Mouse (Mus musculus): ENCODE measurements around the gene Sox5. TPM values are rescaled to one million over a fixed set of nuclear protein-coding genes. Genes with fewer than 3 reads are reported as not detected.

Sox5 gene
- polyA plus RNA-seq, 2 experiments = 1.6 to 1.7 TPM

DNA sequence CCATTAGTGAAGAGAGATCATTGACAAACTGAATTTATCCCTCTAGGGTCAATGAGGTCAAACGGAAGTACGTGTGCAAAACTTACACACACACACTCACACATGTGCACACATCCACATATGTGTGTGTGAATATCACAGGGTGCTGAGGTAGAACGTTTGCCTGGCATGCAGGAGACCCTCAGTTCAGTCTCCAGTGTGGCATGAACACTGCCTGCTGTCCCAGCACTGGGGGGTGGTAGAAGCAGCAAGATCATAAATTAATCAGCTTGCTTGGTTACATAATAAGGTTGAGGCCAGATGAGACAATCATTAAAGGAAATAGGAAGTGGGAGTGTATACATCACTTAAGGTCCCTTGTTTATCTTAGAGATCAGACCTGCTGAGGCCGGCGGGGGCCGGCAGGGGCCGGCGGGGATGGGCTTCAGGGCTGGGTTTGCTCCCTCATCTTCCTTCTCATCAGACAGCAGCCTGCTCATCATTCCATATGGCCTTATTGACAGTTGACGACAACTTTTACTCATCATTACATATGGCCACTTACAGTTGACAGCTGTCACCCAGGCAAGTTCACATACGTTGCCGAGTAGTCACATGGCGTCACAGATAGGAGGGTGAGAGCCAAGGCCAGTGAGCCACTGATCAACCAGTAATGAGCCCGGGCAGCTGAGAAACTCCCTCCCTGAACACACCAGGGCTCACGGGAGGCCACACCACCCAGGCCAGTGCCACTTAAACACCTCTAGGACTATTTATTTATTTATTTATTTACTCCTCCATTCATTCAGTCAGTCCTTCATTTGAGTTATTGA, 309.5 kb downstream of the Sox5 start:
- no peaks in the 10 kb centered on the region for H3K27me3 ChIP-seq (ENCODE audit: control insufficient read depth, insufficient read depth, low read length)
- H3K36me3 ChIP-seq (replicated peaks; ENCODE audit: control insufficient read depth, insufficient read depth, low read depth) = no peaks in the 10 kb centered on the region
- DNase-seq (ENCODE audit: low read depth in 3 of 3, low spot score in 3 of 3) = no peak
- no peak for ATAC-seq (ENCODE audit: insufficient read depth)
- no peak overlapping the region for H3K9ac ChIP-seq (replicated peaks)
- WGBS (ENCODE audit: insufficient replicate concordance) = 42% methylated on average over 14 of the region's 14 CpGs
- no peak overlapping the region for H3K4me3 ChIP-seq (ENCODE audit: insufficient read depth in 1 of 2, low read depth in 2 of 2, low read length in 2 of 2)
- TF ChIP-seq CTCF (IDR thresholded peaks at IDR 0.05; ENCODE audit: low read depth) (no peak), EP300 (IDR thresholded peaks at IDR 0.05; ENCODE audit: low read depth) (no peak)
- H3K9me3 ChIP-seq (ENCODE audit: control insufficient read depth, low read length) = no peaks in the 10 kb centered on the region
- no peak overlapping the region for H3K4me2 ChIP-seq (ENCODE audit: low read depth)
- no peak overlapping the region for H3K27ac ChIP-seq
- H3K4me1 ChIP-seq (replicated peaks; ENCODE audit: control insufficient read depth in 2 of 2, insufficient read depth in 2 of 2, low read length in 1 of 2) = no peaks in the 10 kb centered on the region

DNA sequence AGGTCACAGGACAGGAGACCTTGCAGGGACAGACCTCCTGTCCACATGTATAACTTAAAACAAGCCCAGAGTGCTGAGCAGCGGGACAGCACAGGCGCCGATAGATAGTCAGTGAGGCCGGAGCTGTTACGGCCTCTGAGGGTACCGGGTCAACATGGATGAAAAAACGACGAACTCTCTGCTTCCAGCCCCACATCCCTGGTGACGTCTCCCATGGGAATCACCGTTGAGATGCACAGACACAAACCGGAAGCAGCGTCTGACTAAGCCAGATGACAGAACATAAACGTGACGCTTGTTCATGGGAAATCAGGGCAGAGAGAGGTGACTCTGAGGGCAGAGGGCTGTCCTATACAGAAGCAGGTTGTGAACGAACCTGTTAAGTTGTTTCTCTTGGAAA, 315.1 kb downstream of the Sox5 start:
- no peak overlapping the region for H3K4me2 ChIP-seq (ENCODE audit: low read depth)

DNA sequence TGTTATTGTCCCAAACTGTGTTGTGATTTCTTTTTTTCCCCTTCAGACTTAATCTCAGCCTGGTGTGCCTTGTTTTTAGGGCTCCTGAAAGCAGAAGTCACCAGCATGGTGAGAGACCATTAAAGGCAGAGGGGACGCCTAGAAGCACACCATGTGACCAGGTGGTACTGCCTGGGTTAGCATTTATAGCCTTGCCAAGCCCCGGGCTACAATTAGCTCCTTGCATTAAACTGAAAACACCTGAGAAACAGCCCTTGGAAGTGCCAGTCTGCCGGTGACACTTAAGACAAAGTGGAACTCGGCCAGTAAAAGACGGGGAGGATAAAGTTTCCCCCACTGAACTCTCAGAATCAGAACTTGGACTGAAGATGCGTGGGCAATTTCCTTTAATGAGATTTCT, 318.1 kb downstream of the Sox5 start:
- Histone ChIP-seq H3K4me2 (ENCODE audit: low read depth) (no peak overlapping the region), H3K9ac (replicated peaks) (no peak overlapping the region), H3K4me3 (ENCODE audit: insufficient read depth in 1 of 2, low read depth in 2 of 2, low read length in 2 of 2) (no peak overlapping the region), H3K9me3 (ENCODE audit: control insufficient read depth, low read length) (no peaks in the 10 kb centered on the region), H3K4me1 (replicated peaks; ENCODE audit: control insufficient read depth in 2 of 2, insufficient read depth in 2 of 2, low read length in 1 of 2) (no peaks in the 10 kb centered on the region), H3K27ac (no peak overlapping the region), H3K27me3 (ENCODE audit: control insufficient read depth, insufficient read depth, low read length) (no peaks in the 10 kb centered on the region), H3K36me3 (replicated peaks; ENCODE audit: control insufficient read depth, insufficient read depth, low read depth) (no peaks in the 10 kb centered on the region)
- no peak for TF ChIP-seq EP300 (IDR thresholded peaks at IDR 0.05; ENCODE audit: low read depth)
- TF ChIP-seq CTCF (IDR thresholded peaks at IDR 0.05; ENCODE audit: low read depth) = no peak
- DNase-seq (ENCODE audit: low read depth in 3 of 3, low spot score in 3 of 3) (no peak), ATAC-seq (ENCODE audit: insufficient read depth) (no peak)
- 60% methylated on average over 6 of the region's 6 CpGs for WGBS (ENCODE audit: insufficient replicate concordance)

More for the DNA sequence above, 315.1 kb downstream of the Sox5 start:
- Histone ChIP-seq H3K36me3 (replicated peaks; ENCODE audit: control insufficient read depth, insufficient read depth, low read depth) (no peaks in the 10 kb centered on the region), H3K4me1 (replicated peaks; ENCODE audit: control insufficient read depth in 2 of 2, insufficient read depth in 2 of 2, low read length in 1 of 2) (no peaks in the 10 kb centered on the region), H3K27me3 (ENCODE audit: control insufficient read depth, insufficient read depth, low read length) (no peaks in the 10 kb centered on the region), H3K4me3 (ENCODE audit: insufficient read depth in 1 of 2, low read depth in 2 of 2, low read length in 2 of 2) (no peak overlapping the region), H3K9ac (replicated peaks) (no peak overlapping the region), H3K9me3 (ENCODE audit: control insufficient read depth, low read length) (no peaks in the 10 kb centered on the region), H3K27ac (no peak overlapping the region)
- TF ChIP-seq CTCF (IDR thresholded peaks at IDR 0.05; ENCODE audit: low read depth) = no peak
- no peak for TF ChIP-seq EP300 (IDR thresholded peaks at IDR 0.05; ENCODE audit: low read depth)
- ATAC-seq (ENCODE audit: insufficient read depth) (no peak), DNase-seq (ENCODE audit: low read depth in 3 of 3, low spot score in 3 of 3) (no peak)
- 74% methylated on average over 15 of the region's 15 CpGs for WGBS (ENCODE audit: insufficient replicate concordance)

DNA sequence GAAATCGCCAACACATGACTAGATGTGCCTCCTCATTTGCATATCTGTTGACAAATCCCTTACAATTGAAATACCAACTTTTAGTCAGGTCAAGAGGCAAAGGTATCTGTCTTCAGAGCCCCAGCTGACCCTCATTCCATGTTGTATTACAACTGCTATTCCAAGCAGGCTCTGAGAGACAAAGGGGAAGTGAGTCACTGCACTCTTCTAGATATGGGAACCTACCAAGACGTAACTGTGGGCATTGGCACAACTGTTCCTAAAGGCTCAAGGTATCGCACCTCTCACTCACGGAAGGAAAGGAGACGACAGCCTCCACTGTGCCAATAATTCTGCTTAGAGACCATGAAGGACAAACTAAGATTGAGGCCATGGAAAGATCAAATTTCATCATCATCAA, 318.5 kb downstream of the Sox5 start:
- TF ChIP-seq EP300 (IDR thresholded peaks at IDR 0.05; ENCODE audit: low read depth) = no peak
- no peak for TF ChIP-seq CTCF (IDR thresholded peaks at IDR 0.05; ENCODE audit: low read depth)
- ATAC-seq (ENCODE audit: insufficient read depth) (no peak), DNase-seq (ENCODE audit: low read depth in 3 of 3, low spot score in 3 of 3) (no peak)
- H3K36me3 ChIP-seq (replicated peaks; ENCODE audit: control insufficient read depth, insufficient read depth, low read depth) = no peaks in the 10 kb centered on the region
- H3K4me3 ChIP-seq (ENCODE audit: insufficient read depth in 1 of 2, low read depth in 2 of 2, low read length in 2 of 2) = no peak overlapping the region
- H3K9ac ChIP-seq (replicated peaks) = no peak overlapping the region
- 69% methylated on average over 5 of the region's 5 CpGs for WGBS (ENCODE audit: insufficient replicate concordance)
- no peaks in the 10 kb centered on the region for H3K4me1 ChIP-seq (replicated peaks; ENCODE audit: control insufficient read depth in 2 of 2, insufficient read depth in 2 of 2, low read length in 1 of 2)
- H3K4me2 ChIP-seq (ENCODE audit: low read depth) = no peak overlapping the region
- no peaks in the 10 kb centered on the region for H3K27me3 ChIP-seq (ENCODE audit: control insufficient read depth, insufficient read depth, low read length)
- H3K27ac ChIP-seq = no peak overlapping the region
- no peaks in the 10 kb centered on the region for H3K9me3 ChIP-seq (ENCODE audit: control insufficient read depth, low read length)

DNA sequence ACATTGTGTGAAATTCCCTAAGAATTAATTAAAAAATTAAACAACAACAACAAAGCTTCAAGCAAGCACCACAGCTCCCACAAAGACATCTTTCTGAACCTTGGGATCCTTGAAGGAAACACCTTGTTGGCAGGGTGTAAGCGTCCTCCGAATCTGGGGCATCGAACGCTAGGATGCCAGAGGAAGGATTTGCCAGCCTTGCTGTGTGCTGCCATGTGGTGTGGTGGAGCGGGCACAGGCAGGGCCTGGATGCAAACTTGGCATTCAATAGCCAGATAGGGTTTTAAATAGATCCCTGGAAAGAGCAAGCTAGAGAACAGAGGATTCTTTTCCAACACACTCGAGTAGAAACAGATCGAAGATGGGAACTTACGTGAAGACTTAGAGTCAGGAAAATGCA, 322.3 kb downstream of the Sox5 start:
- Histone ChIP-seq H3K9ac (replicated peaks) (no peak overlapping the region), H3K4me2 (ENCODE audit: low read depth) (no peak overlapping the region), H3K27me3 (ENCODE audit: control insufficient read depth, insufficient read depth, low read length) (no peaks in the 10 kb centered on the region), H3K9me3 (ENCODE audit: control insufficient read depth, low read length) (no peaks in the 10 kb centered on the region), H3K4me3 (ENCODE audit: insufficient read depth in 1 of 2, low read depth in 2 of 2, low read length in 2 of 2) (no peak overlapping the region), H3K4me1 (replicated peaks; ENCODE audit: control insufficient read depth in 2 of 2, insufficient read depth in 2 of 2, low read length in 1 of 2) (no peaks in the 10 kb centered on the region), H3K27ac (no peak overlapping the region), H3K36me3 (replicated peaks; ENCODE audit: control insufficient read depth, insufficient read depth, low read depth) (no peaks in the 10 kb centered on the region)
- WGBS (ENCODE audit: insufficient replicate concordance) = 75% methylated on average over 8 of the region's 8 CpGs
- DNase-seq (ENCODE audit: low read depth in 3 of 3, low spot score in 3 of 3) (no peak), ATAC-seq (ENCODE audit: insufficient read depth) (no peak)
- TF ChIP-seq CTCF (IDR thresholded peaks at IDR 0.05; ENCODE audit: low read depth) = no peak
- TF ChIP-seq EP300 (IDR thresholded peaks at IDR 0.05; ENCODE audit: low read depth) = no peak

Measured in liver, embryonic 14.5 days (tissue).